Mouse (Mus musculus): ENCODE data around the gene Ifrd2.
A peak's percentile ranks its signal among the peaks of the same experiment; 100 is the strongest.

Gene Ifrd2

DNA sequence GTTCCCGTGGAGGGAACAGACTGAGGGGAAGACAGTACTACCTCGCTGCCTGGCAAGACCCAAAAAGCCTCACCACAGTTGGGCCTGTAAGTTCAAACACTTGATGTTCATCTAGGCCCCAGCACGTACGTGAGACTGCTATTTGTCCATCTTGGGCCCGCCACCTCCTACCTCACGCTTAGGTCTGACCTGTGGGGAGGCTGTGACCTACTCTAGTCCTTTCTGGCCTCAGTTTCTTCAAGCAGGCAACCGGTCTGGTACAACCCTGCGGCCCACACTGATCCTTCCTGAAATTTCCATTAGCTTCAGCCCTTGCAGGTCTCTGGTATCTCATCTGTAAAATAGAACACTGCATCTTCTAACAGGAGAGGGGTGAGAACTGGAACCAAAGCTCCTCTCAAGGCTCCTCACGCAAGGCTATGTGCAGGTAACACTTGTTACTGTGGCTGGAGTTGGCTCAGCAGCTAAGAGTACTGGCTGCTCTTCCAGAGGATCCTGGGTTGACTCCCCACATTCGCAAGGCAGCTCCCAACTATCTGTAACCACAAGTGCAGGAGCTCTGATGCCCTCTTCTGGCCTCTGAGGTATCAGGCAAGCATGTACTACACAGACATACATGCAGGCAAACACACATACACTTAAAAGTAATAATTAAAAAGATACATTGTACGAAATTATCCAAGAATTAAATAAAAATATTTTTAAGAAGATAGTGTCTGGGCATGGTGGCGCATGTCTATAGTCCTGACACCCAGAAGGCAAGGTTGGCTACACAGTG is 38.1 kb downstream of the Ifrd2 start:
- DNase-seq = no peak

DNA sequence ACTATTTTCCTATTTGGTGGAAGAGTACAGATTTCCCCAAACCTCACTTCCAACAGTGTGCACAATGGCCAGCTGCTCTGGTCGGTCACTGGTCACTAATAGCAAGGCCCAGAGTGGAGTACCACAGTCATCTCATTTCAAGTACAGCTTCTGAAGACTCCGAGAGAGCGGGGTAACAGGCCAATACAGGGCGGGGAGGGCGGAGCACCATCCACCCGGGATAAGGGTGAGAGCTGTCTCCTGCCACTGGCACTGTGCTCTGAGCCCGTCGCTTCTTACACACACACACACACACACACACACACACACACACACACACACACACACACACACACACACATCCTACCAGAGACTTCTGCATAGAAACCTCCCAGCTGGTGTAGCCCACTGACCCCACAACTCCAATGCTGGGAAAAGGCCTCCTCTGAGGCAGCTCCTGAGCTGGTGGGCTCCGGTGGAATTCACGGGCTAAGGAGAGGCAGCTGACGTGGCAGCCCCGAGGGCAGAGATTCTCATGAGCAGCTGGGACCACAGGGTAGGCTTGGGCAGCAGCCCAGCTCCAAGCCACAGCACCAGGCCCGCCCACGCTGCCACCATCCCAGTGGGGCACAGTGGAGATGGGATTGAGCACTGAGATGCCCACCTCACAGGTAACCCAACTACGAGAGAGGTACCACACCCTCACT is 38.9 kb downstream of the Ifrd2 start:
- DNase-seq = peak in 1 of 2 experiments; percentile 45

DNA sequence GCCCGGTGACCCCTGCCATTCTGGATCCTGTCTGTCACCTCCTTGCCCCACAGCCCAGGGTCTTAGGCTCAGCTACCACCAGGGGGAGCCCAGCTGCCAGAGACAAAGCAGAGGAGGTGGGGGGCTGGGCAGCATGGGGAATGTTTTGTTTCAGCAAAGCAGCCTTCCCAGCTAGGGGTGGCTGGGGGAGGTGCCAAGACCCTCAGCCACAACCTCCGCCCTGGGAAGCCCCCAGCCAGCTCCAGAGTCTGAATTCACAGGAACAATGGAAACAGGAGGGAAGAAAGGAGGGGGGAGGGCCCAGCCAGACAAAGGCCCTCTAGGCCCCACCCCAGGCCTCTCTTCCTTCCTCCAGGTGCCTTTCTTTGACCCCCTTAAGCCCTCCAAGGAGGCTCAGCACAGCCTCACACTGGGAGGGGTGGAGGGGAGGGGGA is 39.4 kb downstream of the Ifrd2 start:
- peak; percentile 65 to 77 for DNase-seq

DNA sequence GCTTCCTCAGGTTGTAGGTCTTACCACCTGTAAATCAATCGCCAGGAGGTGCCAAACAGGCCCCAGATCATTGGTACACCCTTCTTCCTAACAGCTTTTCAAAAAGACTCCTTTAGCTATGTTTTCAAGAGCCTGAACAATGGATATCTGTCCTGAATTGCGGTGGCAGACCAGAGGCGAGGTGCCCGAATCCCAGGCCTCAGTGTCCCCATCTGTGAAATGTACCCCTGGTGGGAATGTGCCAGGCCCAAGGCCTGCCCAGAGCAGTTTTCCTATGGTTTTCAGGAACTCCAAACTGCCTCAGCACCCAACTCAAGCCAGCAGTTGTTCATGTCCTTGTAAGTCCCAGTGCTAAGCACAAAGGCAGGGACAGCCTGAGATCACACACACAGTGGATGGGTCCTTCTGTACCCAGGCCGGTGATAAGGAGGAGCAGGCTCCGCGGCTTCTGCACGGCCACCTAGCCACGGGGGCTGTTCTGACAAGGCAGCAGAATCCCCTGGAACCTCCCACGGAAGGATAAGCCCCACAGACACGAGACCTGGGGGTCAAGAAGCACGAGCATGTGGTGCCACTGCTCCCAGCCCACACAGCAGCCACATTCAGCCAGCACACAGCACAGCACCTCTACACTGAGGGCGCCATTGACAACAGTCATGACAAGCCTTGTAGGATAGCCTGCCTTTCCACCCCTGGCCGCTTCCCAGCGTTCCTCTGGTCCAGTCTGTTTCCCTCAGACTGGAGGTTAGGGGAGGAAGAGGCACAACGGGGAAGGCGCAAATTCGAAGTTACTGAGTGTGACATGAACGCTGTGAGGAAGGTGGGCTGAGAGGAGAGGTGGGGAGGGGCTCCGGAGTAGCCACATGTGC is 40.2 kb downstream of the Ifrd2 start:
- no peak for DNase-seq

DNA sequence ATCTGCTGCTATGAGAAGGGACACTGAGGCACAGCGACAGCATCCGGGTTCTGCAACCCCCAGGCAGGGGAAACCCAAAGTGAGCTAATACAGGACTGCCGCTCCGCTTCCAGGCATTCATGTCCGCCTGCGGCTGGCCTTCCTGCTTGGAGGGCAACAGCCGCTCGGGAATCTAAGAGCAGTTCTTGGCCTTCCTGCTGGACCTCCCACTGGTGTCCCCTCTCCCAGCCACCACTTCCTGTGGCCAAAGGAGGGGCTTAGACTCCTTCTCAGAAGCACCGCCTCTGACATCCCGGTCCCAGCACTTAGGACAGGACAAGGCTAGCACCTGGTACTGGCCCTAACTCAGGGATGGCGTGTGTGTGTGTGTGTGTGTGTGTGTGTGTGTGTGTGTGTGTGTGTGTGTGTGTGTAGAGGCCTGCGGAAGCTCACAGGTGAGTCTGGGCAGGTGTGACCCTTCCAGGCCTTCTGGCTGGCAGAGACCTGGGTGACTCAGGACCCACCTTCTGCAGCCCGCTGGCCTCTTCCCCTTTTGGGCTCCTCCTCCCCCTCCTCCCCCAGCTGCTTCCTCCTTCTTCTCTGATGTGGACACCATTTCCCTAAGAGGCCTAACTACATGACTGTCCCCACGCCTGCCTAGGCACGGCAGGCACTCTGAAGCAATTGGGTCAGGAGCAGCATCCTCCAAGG is 41.4 kb downstream of the Ifrd2 start:
- DNase-seq = no peak

DNA sequence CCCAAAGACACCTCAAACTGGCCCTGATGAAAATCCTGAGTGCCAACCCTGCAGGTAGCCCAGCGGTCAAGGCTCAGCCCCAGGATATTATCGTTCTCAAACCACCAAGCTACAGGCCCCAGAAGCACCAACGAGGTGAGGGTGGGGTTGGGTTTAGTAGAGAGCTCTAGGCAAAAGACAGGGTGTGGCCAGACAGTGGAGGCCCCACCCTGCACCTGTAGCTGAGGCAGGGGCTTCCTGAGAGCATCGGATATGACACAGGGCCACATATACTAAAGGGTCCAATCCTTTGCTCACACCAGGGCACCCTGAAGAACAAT is 41.9 kb downstream of the Ifrd2 start:
- DNase-seq = no peak

DNA sequence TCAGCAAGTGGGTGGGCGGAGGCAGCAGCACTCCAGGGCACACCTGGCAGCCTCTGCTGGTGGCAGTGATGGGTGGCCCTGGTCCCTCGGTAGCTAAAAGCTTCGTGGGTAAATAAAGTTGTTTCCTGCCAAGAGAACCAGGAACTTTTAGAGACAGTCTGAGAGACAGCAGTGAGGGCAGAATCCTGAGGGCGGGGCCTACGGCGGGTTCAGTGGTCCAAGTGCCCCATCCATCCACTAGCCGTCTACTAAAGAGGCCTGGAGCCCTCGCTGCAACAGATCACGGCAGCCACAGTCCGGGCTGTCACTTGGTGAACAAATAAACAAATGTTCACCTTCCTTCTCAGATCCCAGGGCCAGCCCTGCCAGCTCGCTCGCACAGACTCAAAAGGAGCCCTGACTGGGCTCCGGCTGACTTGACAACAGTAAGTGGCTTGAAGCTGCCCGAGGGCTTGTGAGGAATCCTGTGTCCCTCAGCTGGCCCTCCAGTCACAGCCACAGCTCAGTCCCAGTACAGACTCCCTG is 42.5 kb downstream of the Ifrd2 start:
- no peak for DNase-seq

DNA sequence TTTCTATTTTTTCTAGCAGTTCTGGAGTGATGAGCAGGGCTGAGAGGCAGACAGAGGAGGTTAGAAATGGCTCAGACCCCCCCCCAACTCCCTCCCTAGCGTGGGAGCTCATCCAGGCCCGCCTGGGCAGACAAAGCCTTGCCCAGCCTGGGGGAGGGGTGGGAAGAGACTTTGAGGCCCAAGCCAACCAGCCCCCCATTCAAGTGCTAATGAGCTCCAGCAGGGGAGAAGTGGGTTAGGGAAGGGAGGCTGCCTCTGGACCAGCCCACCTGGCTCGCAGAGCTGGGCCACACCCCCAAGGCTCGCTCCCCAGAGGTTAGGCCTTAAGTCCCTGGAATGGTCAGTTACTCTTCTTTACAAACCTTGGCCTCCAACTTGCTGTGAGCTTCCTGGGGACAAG is 43.1 kb downstream of the Ifrd2 start:
- no peak for DNase-seq

DNA sequence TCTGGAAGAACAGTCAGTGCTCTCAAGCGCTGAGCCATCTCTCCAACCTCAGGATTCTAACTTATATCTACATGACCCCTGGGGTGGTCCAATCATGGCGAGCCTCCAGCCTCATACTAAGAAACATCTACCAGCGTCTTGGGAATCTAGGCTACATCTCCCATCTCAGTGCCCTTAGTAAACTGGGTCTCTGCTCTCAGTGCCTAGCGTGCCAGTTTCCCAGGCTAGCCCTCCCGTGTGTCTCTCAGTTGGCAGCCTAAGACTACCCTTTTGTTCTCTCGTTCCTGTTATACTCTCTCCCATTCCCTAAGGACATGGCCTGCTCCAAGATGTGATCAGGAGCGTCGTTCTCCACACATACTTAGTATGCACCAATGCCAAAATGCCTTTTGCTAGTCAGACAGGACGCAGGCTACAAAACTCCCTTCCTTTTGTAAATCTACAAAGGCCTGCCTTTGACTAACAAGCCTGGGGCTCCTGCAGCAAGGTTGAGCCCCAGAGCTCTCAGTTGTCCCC is 43.9 kb downstream of the Ifrd2 start:
- no peak for DNase-seq

DNA sequence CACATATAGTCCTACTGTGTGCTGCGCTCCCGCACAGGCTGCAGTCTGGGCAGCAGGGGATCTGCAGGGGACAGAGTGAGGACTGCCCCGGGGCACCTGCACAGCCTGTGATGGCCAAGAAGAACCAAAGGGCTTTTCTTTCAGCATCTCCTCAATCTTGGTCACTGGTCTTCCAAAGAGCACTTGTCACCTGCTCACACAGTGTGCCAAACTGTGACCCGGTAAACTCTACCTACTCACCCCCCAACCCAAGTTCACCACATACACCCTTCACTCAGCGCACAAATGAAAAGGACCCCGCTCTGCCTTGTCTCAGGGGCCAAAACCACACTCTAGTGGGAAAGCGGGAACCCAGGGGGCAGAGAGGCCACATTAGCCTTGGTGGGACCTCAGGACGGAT is 44.4 kb downstream of the Ifrd2 start:
- DNase-seq = no peak

DNA sequence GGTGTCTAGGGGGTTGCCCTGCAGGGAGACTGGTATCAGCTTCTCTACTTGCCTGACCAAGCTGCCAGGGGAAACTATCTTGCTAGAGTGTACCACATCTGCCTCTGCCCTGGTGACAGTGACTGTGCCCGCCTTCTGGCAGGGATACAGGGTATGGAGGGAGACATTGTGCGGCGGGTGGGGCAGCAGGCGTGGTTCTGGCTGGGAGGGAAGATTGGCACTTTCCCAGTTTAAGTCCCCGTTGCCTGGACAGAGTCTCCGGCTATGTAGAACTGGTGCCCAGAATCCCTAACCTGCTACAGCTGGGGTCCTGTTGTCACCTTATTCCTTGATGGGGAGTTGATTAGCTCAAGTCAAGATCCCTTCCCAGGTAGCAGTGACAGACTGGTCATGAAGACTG is 45.0 kb downstream of the Ifrd2 start:
- no peak for DNase-seq

DNA sequence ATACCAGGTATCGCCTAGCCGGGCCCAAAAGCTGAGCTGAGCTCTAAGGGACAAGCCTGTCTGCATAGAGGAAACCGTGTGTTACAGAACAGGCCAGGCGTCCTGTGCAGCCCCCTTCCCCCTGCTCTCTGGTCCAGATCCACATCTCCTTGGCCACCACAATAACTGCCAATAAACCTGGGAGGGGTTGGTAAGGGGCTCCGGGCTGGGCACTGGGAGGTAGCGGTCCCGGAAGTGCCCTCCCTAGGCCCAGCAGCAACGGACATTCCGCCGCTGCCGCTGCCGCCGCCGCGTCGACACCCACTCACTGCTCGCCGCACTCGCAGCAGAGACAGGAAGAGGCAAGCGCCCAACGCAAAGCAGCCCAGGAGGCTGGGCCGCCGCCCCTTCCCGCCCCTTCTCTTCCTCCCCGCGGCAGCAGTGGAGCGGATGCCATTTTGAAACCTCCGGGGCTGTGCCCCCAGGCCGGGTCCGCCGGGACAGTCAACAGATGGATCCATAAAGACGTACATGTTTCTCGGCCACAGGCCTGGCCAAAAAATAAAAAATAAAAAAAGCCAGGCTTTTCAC is 45.7 kb downstream of the Ifrd2 start:
- DNase-seq = peak; percentile 39 to 51

DNA sequence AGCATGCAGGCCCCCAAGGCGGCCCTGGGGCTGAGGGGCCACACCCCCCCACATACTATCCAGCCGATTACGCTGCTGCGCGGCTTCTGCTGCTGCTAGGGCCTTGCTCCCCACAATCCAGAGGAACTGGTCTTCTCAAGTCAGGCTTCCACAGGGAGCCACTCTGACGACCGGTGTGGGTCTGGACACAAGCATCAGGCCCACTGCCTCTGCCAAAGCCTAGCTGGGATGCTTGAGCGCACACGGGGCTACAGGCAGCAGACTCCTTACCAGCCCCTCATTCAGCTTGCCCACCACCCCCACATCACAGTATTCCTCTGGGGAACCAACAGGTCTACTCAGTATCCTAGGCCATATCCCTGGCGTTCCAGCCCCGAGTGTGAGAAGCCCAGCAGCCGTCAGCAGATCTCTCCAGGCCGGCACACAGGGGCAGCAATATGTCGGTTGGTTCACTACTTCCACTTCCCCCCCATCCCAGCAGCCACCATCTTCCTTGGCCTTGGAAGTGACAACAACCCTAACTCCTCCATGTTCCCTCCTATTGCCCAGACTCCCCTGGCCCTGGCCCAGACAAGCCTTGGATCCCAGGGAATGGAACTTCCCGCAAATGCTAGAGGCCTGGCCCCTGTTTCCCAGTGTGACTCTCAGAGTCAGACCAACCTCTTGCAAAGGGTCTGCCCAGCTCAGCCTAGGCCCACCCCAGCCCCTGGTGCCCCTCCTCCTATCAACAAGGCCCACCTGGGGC is 46.4 kb downstream of the Ifrd2 start:
- peak; percentile 45 to 46 for DNase-seq

DNA sequence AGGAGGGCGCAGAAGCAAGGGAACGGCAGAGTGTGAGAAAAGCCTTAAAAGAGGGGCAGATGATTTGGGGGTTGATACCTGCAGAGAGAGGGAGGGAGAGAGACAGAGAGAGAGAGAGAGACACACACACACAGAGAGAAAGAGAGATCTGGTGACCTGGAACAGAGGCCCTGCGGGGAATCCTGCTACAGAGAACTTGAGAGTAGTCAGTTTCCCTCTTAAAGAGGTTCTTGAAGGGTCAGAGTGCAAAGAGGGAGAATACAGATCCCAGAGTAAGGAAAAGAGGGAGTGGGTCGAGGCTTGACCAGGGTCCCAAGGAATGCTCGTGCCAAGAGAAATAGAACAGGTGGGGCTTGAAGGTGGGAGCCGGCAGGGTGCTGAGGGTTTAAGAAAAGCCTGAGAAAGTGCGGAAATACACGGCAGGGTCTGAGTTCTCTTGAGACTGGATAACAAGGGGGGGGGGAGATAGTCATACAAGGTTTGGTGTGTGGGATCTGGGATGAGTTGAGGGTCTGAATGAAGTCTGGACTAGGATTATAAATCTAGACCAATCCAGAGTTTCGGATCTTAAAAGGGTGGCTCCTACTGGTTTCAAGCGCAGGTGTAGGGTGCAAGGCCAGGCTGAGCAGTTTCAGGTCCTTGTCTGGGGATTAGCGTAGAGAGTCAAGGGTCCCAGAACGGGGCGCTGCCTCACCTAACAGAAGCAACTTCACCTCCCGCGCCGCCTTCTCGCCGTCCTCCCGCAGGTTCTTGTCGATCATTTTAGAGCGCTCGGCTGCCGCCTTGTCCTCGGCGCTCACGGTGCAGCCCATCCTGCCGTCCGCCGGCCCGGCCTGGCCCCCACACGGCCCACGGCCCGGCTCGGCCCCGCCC is 47.2 kb downstream of the Ifrd2 start:
- no peak for DNase-seq

DNA sequence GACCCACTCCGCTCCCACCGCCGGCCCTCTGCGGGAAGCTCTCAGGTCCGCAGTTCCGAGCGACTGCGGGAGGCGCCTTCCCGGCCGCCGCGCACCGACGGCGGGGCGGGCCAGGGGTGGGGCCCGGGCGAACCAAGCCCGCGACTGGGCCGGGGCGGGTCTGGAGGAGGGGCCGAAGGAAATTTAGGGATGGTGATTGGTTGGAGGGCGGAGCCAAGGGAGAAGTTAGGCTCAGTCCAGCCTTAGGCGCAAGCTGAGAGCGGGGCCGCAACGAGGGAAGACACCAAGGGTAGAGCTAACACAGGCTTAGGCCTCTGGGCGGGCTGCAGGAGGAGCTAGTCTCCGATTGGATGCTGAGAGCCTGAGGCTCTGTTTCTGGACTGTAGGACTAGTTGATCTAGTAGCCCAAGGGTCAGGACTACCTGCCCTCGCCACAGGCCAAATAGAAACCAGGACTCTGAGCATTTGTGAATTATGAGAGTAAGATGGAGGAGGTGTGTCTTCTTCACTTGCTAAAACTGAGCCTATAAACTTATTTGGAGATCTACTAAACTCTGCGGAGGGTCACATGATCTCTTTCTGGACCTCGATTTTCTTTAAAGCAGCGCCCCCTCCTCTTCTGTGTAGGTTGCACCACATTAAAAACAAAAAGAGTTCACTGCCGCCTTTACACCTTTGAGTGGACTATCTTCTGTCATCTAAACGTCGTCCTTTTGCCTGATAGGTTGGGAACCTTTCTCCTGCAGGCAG is 48.0 kb downstream of the Ifrd2 start, which contains the start of gene Gnai2:
Gnai2 (minus strand) TSS at position 89 of the 750 bp plus-strand sequence.
- peak; percentile 89 to 93 for DNase-seq

DNA sequence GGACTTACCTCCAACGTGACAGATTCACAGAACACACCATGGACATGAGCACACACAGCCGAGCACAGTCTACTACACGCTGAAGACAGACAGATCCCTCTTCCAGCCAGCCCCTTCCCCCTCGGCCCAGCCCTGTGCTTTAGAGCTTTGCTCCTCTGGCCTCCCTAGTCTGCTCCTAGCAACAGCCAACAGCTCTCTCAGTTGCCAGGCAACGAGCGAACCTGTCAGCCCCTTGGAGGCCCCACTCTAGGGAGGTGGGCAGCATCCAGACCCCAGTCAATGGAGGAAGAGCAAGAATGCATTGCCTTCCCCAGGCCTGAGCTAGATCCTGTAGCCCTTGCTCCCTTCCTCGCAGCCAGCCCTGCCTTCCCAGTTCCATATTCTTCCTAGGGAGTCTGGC is 49.6 kb downstream of the Ifrd2 start:
- DNase-seq = no peak

DNA sequence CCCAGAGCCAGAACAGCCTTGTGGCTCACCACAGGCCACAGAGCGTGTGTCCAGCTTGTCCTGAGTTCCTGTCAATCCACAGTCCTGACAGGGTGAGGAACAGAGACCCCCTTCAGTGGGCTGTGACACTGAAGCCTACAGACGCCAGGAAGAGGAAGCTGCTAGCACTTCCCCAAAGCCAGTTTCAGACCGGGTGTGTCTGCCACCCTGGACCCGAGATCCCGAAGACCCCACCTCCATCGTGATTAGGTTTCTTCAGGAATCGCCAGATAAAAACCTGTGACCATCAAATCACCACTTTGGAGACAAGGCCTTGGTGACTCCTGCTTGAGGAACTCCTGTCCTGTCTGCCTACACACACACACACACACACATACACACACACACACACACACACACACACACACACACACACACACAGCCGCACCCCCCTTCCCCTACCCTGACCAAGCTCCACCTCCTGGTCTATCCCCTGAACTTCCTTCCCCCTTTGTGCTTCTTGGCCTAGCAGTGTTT is 52.9 kb downstream of the Ifrd2 start:
- DNase-seq = no peak

DNA sequence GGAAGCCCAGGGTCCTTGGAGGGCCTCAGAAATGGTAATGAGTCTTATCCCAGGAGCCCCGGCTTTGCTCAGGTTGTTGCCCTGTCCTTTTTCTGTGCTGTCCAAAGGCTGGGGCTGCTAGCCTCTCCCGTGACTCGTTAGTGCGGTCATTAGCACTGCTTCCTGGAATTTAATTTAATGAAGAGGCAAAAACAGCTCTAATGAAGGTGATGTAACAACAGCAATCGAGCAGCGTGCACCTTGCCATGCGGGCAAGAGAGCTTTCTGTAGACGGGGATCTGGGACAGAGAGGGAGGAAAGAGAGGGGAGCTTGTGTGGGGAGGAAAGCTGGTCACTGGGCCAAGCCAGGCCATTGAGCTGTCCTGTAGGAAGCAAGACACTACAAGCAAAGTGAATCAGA is 54.2 kb downstream of the Ifrd2 start:
- no peak for DNase-seq

All from cerebellum, postnatal 36 days (tissue).